Mouse (Mus musculus): ENCODE measurements around the gene Dnph1. TPM values are rescaled to one million over a fixed set of nuclear protein-coding genes. Genes with fewer than 3 reads are reported as not detected.
A peak's percentile ranks its signal among the peaks of the same experiment; 100 is the strongest.

Dnph1 gene
- polyA plus RNA-seq, 1 experiment from 2014 or later, result 35.5 TPM

- no peak overlapping the region for H3K27ac ChIP-seq
- peaks cover 19% of the 10 kb centered on the region for H3K27me3 ChIP-seq
- H3K9me3 ChIP-seq (replicated peaks), result no peaks in the 10 kb centered on the region
- H3K4me3 ChIP-seq, result peak overlapping the region; percentile 68
- H3K36me3 ChIP-seq, result peaks cover 39% of the 10 kb centered on the region
- peaks cover 19% of the 10 kb centered on the region for H3K4me1 ChIP-seq
- WGBS, result 9% methylated on average over 7 of the region's 7 CpGs
- ATAC-seq (ENCODE audit: low FRiP score), result no peak
- H3K9ac ChIP-seq, result peak overlapping the region; percentile 87
- peak overlapping the region; percentile 89 for H3K4me2 ChIP-seq (replicated peaks)
Measured at GRCm38 (mm10) chr17:46546591-46546990, 50.1 kb downstream of the Dnph1 start.

DNA sequence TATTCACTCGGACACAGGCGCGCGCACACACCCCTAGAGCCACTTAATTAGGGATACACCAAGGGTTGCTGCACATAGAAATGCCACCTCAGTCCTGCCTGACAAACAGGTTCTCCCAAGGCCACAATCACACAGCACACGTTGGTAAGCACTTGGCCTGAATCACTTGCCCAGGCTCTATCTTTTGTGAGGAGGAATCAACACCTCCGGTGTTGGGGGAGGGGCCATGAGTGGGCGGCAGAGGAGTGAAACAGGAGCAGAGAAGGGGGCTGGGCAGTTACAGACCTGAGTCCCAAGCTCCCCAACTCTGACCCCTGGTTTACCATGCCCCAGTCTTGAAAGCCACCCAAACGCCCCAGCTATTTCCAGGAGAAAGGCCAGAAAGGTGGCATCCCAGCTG, 50.5 kb downstream of the Dnph1 start:
- WGBS, result 11% methylated on average over 8 of the region's 8 CpGs
- H3K4me1 ChIP-seq, result peaks cover 19% of the 10 kb centered on the region
- no peak overlapping the region for H3K9ac ChIP-seq
- H3K27me3 ChIP-seq, result peaks cover 19% of the 10 kb centered on the region
- H3K4me3 ChIP-seq, result no peak overlapping the region
- H3K36me3 ChIP-seq, result peaks cover 42% of the 10 kb centered on the region
- no peaks in the 10 kb centered on the region for H3K9me3 ChIP-seq (replicated peaks)
- ATAC-seq (ENCODE audit: low FRiP score), result no peak
- H3K4me2 ChIP-seq (replicated peaks), result peak overlapping the region; percentile 89; the same call in 1 of the 2 replicates
- H3K27ac ChIP-seq, result no peak overlapping the region

DNA sequence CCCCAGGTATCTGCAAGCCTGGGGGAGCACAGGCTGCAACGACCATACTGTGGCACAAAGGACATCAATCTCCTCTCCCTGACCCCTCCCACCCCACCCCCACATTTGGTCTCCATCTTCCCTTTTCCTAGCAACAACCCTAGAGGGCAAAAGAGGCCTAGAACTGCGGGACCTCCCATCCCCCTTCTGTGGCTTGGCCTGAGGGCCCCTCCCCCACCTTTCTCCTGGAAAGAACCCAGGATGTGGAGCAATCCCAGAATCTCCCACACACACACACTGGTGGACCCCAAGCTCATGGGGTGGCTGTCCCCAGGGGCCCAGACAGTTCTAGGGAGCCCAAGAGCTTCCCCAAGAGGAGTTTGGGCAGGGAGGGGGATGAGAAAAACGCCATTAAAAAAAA, 51.4 kb downstream of the Dnph1 start:
- Histone ChIP-seq H3K27me3 (peaks cover 19% of the 10 kb centered on the region), H3K4me1 (peaks cover 26% of the 10 kb centered on the region), H3K4me3 (no peak overlapping the region), H3K4me2 (replicated peaks) (no peak overlapping the region), H3K9me3 (replicated peaks) (no peaks in the 10 kb centered on the region), H3K9ac (no peak overlapping the region), H3K36me3 (peaks cover 41% of the 10 kb centered on the region), H3K27ac (no peak overlapping the region)
- 10% methylated on average over 3 of the region's 3 CpGs for WGBS
- ATAC-seq (ENCODE audit: low FRiP score), result no peak

DNA sequence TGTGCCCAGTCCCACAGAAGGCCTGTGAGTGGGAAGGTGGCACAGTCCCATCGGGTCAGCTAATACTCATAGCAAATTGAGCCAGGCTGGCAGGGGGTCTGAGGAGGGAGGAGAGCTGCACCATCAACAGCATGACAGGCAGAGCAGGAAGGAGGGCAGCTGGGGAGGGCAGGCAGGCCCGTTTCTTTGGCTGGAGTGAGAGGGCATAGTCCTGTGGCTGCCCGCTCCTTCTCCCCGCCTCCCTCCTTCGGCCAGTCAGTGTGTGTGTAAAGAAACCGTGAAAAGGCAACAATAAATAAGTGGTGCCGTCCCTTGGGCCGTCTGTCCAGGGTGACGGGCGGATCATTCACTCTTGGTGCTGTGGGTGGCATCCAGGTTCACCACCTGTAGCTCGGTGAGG, 52.2 kb downstream of the Dnph1 start:
- Histone ChIP-seq H3K4me3 (no peak overlapping the region), H3K9me3 (replicated peaks) (no peaks in the 10 kb centered on the region), H3K36me3 (peaks cover 41% of the 10 kb centered on the region), H3K27me3 (peaks cover 19% of the 10 kb centered on the region), H3K4me1 (peaks cover 34% of the 10 kb centered on the region), H3K4me2 (replicated peaks) (no peak overlapping the region), H3K9ac (no peak overlapping the region), H3K27ac (no peak overlapping the region)
- WGBS, result 57% methylated on average over 11 of the region's 11 CpGs
- no peak for ATAC-seq (ENCODE audit: low FRiP score)

GRCm38 (mm10) chr17:46549193-46549592, 52.7 kb downstream of the Dnph1 start:
- Histone ChIP-seq H3K9me3 (replicated peaks) (no peaks in the 10 kb centered on the region), H3K27me3 (peaks cover 19% of the 10 kb centered on the region), H3K27ac (no peak overlapping the region), H3K9ac (no peak overlapping the region), H3K4me1 (peaks cover 38% of the 10 kb centered on the region), H3K4me3 (no peak overlapping the region), H3K36me3 (peaks cover 41% of the 10 kb centered on the region), H3K4me2 (replicated peaks) (no peak overlapping the region)
- WGBS, result 34% methylated on average over 8 of the region's 8 CpGs
- no peak for ATAC-seq (ENCODE audit: low FRiP score)

Other genes starting within 250 kb of the Dnph1 start
- 76.1 and 91.8 TPM in 2 replicates for gene Polr1c, start 248.7 kb upstream of the Dnph1 start, polyA plus RNA-seq (2016; fragmentation: Nextera tagmentation; extraction: Ambion mirVana)
- gene Yipf3, start 248.6 kb upstream of the Dnph1 start, polyA plus RNA-seq (2016; fragmentation: Nextera tagmentation; extraction: Ambion mirVana), result 77.2 and 83.8 TPM in 2 replicates
- gene Lrrc73, start 243.2 kb upstream of the Dnph1 start, polyA plus RNA-seq (2016; fragmentation: Nextera tagmentation; extraction: Ambion mirVana), result 3.9 and 4.1 TPM in 2 replicates
- gene Tjap1, start 213.7 kb upstream of the Dnph1 start, polyA plus RNA-seq (2016; fragmentation: Nextera tagmentation; extraction: Ambion mirVana), result 50.0 and 54.1 TPM in 2 replicates
- gene Dlk2, start 199.3 kb upstream of the Dnph1 start, polyA plus RNA-seq (2016; fragmentation: Nextera tagmentation; extraction: Ambion mirVana), result 2.9 and 3.1 TPM in 2 replicates
- 9.7 and 10.8 TPM in 2 replicates for gene Abcc10, start 168.4 kb upstream of the Dnph1 start, polyA plus RNA-seq (2016; fragmentation: Nextera tagmentation; extraction: Ambion mirVana)
- 24.4 and 25.3 TPM in 2 replicates for gene Zfp318, start 113.0 kb upstream of the Dnph1 start, polyA plus RNA-seq (2016; fragmentation: Nextera tagmentation; extraction: Ambion mirVana)
- 0.57 and 0.95 TPM in 2 replicates for gene Crip3, start 67.8 kb upstream of the Dnph1 start, polyA plus RNA-seq (2016; fragmentation: Nextera tagmentation; extraction: Ambion mirVana)
- not detected in 2 replicates for gene Slc22a7, start 58.3 kb upstream of the Dnph1 start, polyA plus RNA-seq (2016; fragmentation: Nextera tagmentation; extraction: Ambion mirVana)
- 5.3 and 6.6 TPM in 2 replicates for gene Ttbk1, start 9.0 kb upstream of the Dnph1 start, polyA plus RNA-seq (2016; fragmentation: Nextera tagmentation; extraction: Ambion mirVana)
- gene Cul9, start 49.7 kb downstream of the Dnph1 start, polyA plus RNA-seq (2016; fragmentation: Nextera tagmentation; extraction: Ambion mirVana), result 14.1 and 14.9 TPM in 2 replicates
- gene Srf, start 59.5 kb downstream of the Dnph1 start, polyA plus RNA-seq (2016; fragmentation: Nextera tagmentation; extraction: Ambion mirVana), result 5.9 and 8.1 TPM in 2 replicates
- gene Ptk7, start 132.8 kb downstream of the Dnph1 start, polyA plus RNA-seq (2016; fragmentation: Nextera tagmentation; extraction: Ambion mirVana), result 80.9 and 81.9 TPM in 2 replicates
- 37.8 and 40.0 TPM in 2 replicates for gene Klc4, start 149.3 kb downstream of the Dnph1 start, polyA plus RNA-seq (2016; fragmentation: Nextera tagmentation; extraction: Ambion mirVana)
- 79.7 and 88.2 TPM in 2 replicates for gene Mrpl2, start 149.5 kb downstream of the Dnph1 start, polyA plus RNA-seq (2016; fragmentation: Nextera tagmentation; extraction: Ambion mirVana)
- 52.1 and 53.0 TPM in 2 replicates for gene Cul7, start 153.6 kb downstream of the Dnph1 start, polyA plus RNA-seq (2016; fragmentation: Nextera tagmentation; extraction: Ambion mirVana)
- gene Rrp36, start 177.6 kb downstream of the Dnph1 start, polyA plus RNA-seq (2016; fragmentation: Nextera tagmentation; extraction: Ambion mirVana), result 54.2 and 61.8 TPM in 2 replicates
- gene Mea1, start 182.1 kb downstream of the Dnph1 start, polyA plus RNA-seq (2016; fragmentation: Nextera tagmentation; extraction: Ambion mirVana), result 178 and 183 TPM in 2 replicates
- 139 and 141 TPM in 2 replicates for gene Klhdc3, start 184.2 kb downstream of the Dnph1 start, polyA plus RNA-seq (2016; fragmentation: Nextera tagmentation; extraction: Ambion mirVana)
- gene Ppp2r5d, start 208.4 kb downstream of the Dnph1 start, polyA plus RNA-seq (2016; fragmentation: Nextera tagmentation; extraction: Ambion mirVana), result 103 and 106 TPM in 2 replicates
- gene Pex6, start 214.8 kb downstream of the Dnph1 start, polyA plus RNA-seq (2016; fragmentation: Nextera tagmentation; extraction: Ambion mirVana), result 33.9 and 38.0 TPM in 2 replicates
- 0.33 and 0.49 TPM in 2 replicates for gene Gnmt, start 232.5 kb downstream of the Dnph1 start, polyA plus RNA-seq (2016; fragmentation: Nextera tagmentation; extraction: Ambion mirVana)